Mouse (Mus musculus) heart, embryonic 15.5 days (tissue): ENCODE results near the gene Prkca. TPM values are rescaled to one million over a fixed set of nuclear protein-coding genes. Genes with fewer than 3 reads are reported as not detected.
A peak's percentile ranks its signal among the peaks of the same experiment; 100 is the strongest.

ENCODE experiments used
- ATAC-seq: fragments of 200-750 bp; cut with Nextera tagmentation; replicated peaks from 2 replicates; pipeline ENCODE4 v1.8.0; 2017; ENCODE audit warnings: low read depth, moderate TSS enrichment; ENCODE audit not compliant: insufficient number of reproducible peaks, insufficient read depth, low FRiP score
- H3K27ac ChIP-seq: fragments of 300-500 bp; sonication (generic); 2 replicates; pipeline ENCODE4 v1.5.1; 2015; ENCODE audit warnings: mild to moderate bottlenecking, inconsistent platforms
- H3K27me3 ChIP-seq: fragments of 300-500 bp; sonication (generic); 2 replicates; pipeline ENCODE4 v1.6.1; 2015; ENCODE audit warnings: inconsistent platforms
- H3K36me3 ChIP-seq: fragments of 300-500 bp; sonication (generic); 2 replicates; pipeline ENCODE4 v1.6.1; 2015; ENCODE audit warnings: mild to moderate bottlenecking, inconsistent platforms
- H3K4me1 ChIP-seq: fragments of 300-500 bp; sonication (generic); replicated peaks from 2 replicates; pipeline ENCODE4 v1.6.1; 2015; ENCODE audit warnings: inconsistent platforms
- H3K4me2 ChIP-seq: fragments of 300-500 bp; sonication (generic); 2 replicates; pipeline ENCODE4 v1.6.1; 2015; ENCODE audit warnings: inconsistent platforms, mild to moderate bottlenecking, moderate library complexity
- H3K4me3 ChIP-seq: fragments of 300-500 bp; sonication (generic); 2 replicates; pipeline ENCODE4 v1.5.1; 2015; ENCODE audit warnings: mild to moderate bottlenecking, inconsistent platforms
- H3K9ac ChIP-seq: fragments of 300-500 bp; sonication (generic); 2 replicates; pipeline ENCODE4 v1.6.1; 2015; ENCODE audit warnings: mild to moderate bottlenecking, inconsistent platforms
- H3K9me3 ChIP-seq: fragments of 300-500 bp; sonication (generic); replicated peaks from 2 replicates; pipeline ENCODE4 v1.6.1; 2016; ENCODE audit warnings: inconsistent platforms
- WGBS: fragments of 180-500 bp; shearing (Covaris S2); methylation state at CpG from one replicate; pipeline ENCODE4 v1.1.7; 2015; ENCODE audit warnings: mixed read lengths; 5-methylcytosine and 5-hydroxymethylcytosine counted together
- polyA plus RNA-seq: library from polyadenylated mRNA; unstranded; fragments of >200 nt; fragmentation: Nextera tagmentation; extraction: Ambion mirVana; gene quantifications from 2 replicates; pipeline ENCODE4 v1.2.1, GENCODE M21; 2015

Gene Prkca
- polyA plus RNA-seq, 1 experiment from 2014 or later, result 13.7 TPM

GRCm38 (mm10) chr11:108294305-108294813 is 49.4 kb downstream of the Prkca start:
- H3K9me3 ChIP-seq, result no peaks in the 10 kb centered on the region
- H3K36me3 ChIP-seq, result no peaks in the 10 kb centered on the region
- no peaks in the 10 kb centered on the region; the same call in 1 of the 2 replicates for H3K4me1 ChIP-seq
- H3K4me3 ChIP-seq, result no peak overlapping the region
- H3K27ac ChIP-seq, result no peak overlapping the region
- 91% methylated on average over 12 of the region's 12 CpGs for WGBS
- no peak overlapping the region for H3K4me2 ChIP-seq
- no peak for ATAC-seq
- no peaks in the 10 kb centered on the region for H3K27me3 ChIP-seq
- H3K9ac ChIP-seq, result no peak overlapping the region

GRCm38 (mm10) chr11:108293843-108294242 is 49.9 kb downstream of the Prkca start:
- Histone ChIP-seq H3K27me3 (no peaks in the 10 kb centered on the region), H3K9ac (no peak overlapping the region), H3K36me3 (no peaks in the 10 kb centered on the region), H3K4me2 (no peak overlapping the region), H3K27ac (no peak overlapping the region), H3K4me3 (no peak overlapping the region), H3K9me3 (no peaks in the 10 kb centered on the region), H3K4me1 (no peaks in the 10 kb centered on the region; the same call in 1 of the 2 replicates)
- ATAC-seq, result no peak
- 64% methylated on average over 3 of the region's 3 CpGs for WGBS

GRCm38 (mm10) chr11:108289192-108289591 is 54.5 kb downstream of the Prkca start:
- no peaks in the 10 kb centered on the region for H3K27me3 ChIP-seq
- H3K4me2 ChIP-seq, result no peak overlapping the region
- no peak overlapping the region for H3K27ac ChIP-seq
- H3K4me1 ChIP-seq, result peaks cover 19% of the 10 kb centered on the region
- no peaks in the 10 kb centered on the region for H3K9me3 ChIP-seq
- 87% methylated on average over 5 of the region's 5 CpGs for WGBS
- H3K9ac ChIP-seq, result no peak overlapping the region
- no peak for ATAC-seq
- no peak overlapping the region for H3K4me3 ChIP-seq
- no peaks in the 10 kb centered on the region for H3K36me3 ChIP-seq

- Histone ChIP-seq H3K4me1 (peaks cover 26% of the 10 kb centered on the region), H3K36me3 (no peaks in the 10 kb centered on the region), H3K27ac (peak overlapping the region; percentile 43), H3K4me3 (no peak overlapping the region), H3K9me3 (no peaks in the 10 kb centered on the region), H3K27me3 (no peaks in the 10 kb centered on the region), H3K9ac (no peak overlapping the region), H3K4me2 (0 out of 2 replicates have a peak overlapping the region, but pooled peaks have one; percentile 13)
- WGBS, result 24% methylated on average over 2 of the region's 2 CpGs
- no peak for ATAC-seq
Measured at GRCm38 (mm10) chr11:108287321-108287720, 56.4 kb downstream of the Prkca start.

GRCm38 (mm10) chr11:108285046-108285445 is 58.7 kb downstream of the Prkca start:
- no peaks in the 10 kb centered on the region for H3K36me3 ChIP-seq
- H3K27ac ChIP-seq, result no peak overlapping the region
- no peak overlapping the region for H3K9ac ChIP-seq
- WGBS, result 66% methylated on average over 5 of the region's 5 CpGs
- H3K4me2 ChIP-seq, result no peak overlapping the region
- H3K4me1 ChIP-seq, result peaks cover 31% of the 10 kb centered on the region
- no peak overlapping the region for H3K4me3 ChIP-seq
- no peak for ATAC-seq
- H3K27me3 ChIP-seq, result no peaks in the 10 kb centered on the region
- H3K9me3 ChIP-seq, result no peaks in the 10 kb centered on the region

GRCm38 (mm10) chr11:108282850-108283459 is 60.8 kb downstream of the Prkca start:
- WGBS, result 17% methylated on average over 1 of the region's 1 CpGs
- no peak; the same call in 1 of the 2 replicates for ATAC-seq

GRCm38 (mm10) chr11:108279748-108280373 is 63.9 kb downstream of the Prkca start:
- H3K4me2 ChIP-seq, result no peak overlapping the region
- no peak overlapping the region for H3K9ac ChIP-seq
- peaks cover 26% of the 10 kb centered on the region for H3K4me1 ChIP-seq
- H3K27me3 ChIP-seq, result no peaks in the 10 kb centered on the region
- 97% methylated on average over 1 of the region's 1 CpGs for WGBS
- H3K4me3 ChIP-seq, result no peak overlapping the region
- no peaks in the 10 kb centered on the region for H3K36me3 ChIP-seq
- ATAC-seq, result peak; percentile 50; the same call in 1 of the 2 replicates
- H3K9me3 ChIP-seq, result no peaks in the 10 kb centered on the region
- H3K27ac ChIP-seq, result no peak overlapping the region

More at GRCm38 (mm10) chr11:108282850-108283459, 60.8 kb downstream of the Prkca start:
- H3K4me1 ChIP-seq, result peaks cover 35% of the 10 kb centered on the region
- no peak overlapping the region for H3K4me2 ChIP-seq
- H3K36me3 ChIP-seq, result no peaks in the 10 kb centered on the region
- H3K27me3 ChIP-seq, result no peaks in the 10 kb centered on the region
- peak overlapping the region; percentile 26; the same call in 1 of the 2 replicates for H3K27ac ChIP-seq
- H3K9me3 ChIP-seq, result no peaks in the 10 kb centered on the region
- no peak overlapping the region for H3K4me3 ChIP-seq
- no peak overlapping the region for H3K9ac ChIP-seq

GRCm38 (mm10) chr11:108277096-108277495 is 66.6 kb downstream of the Prkca start:
- no peak for ATAC-seq
- no peaks in the 10 kb centered on the region for H3K9me3 ChIP-seq
- H3K9ac ChIP-seq, result no peak overlapping the region

GRCm38 (mm10) chr11:108276148-108276547 is 67.6 kb downstream of the Prkca start:
- 73% methylated on average over 2 of the region's 2 CpGs for WGBS
- peaks cover 41% of the 10 kb centered on the region for H3K4me1 ChIP-seq
- H3K4me3 ChIP-seq, result no peak overlapping the region

More at GRCm38 (mm10) chr11:108277096-108277495, 66.6 kb downstream of the Prkca start:
- no peaks in the 10 kb centered on the region for H3K36me3 ChIP-seq
- H3K4me3 ChIP-seq, result no peak overlapping the region
- H3K4me2 ChIP-seq, result no peak overlapping the region
- 83% methylated on average over 8 of the region's 8 CpGs for WGBS
- H3K4me1 ChIP-seq, result peaks cover 32% of the 10 kb centered on the region
- no peaks in the 10 kb centered on the region for H3K27me3 ChIP-seq
- H3K27ac ChIP-seq, result no peak overlapping the region

GRCm38 (mm10) chr11:108274046-108274445 is 69.7 kb downstream of the Prkca start:
- H3K9ac ChIP-seq, result no peak overlapping the region
- H3K4me3 ChIP-seq, result no peak overlapping the region
- H3K36me3 ChIP-seq, result no peaks in the 10 kb centered on the region
- WGBS, result 40% methylated on average over 7 of the region's 7 CpGs
- no peaks in the 10 kb centered on the region for H3K9me3 ChIP-seq
- peaks cover 43% of the 10 kb centered on the region for H3K4me1 ChIP-seq
- no peaks in the 10 kb centered on the region for H3K27me3 ChIP-seq
- ATAC-seq, result no peak
- H3K4me2 ChIP-seq, result no peak overlapping the region
- no peak overlapping the region; the same call in 1 of the 2 replicates for H3K27ac ChIP-seq

More at GRCm38 (mm10) chr11:108276148-108276547, 67.6 kb downstream of the Prkca start:
- no peaks in the 10 kb centered on the region for H3K36me3 ChIP-seq
- H3K27me3 ChIP-seq, result no peaks in the 10 kb centered on the region
- H3K27ac ChIP-seq, result no peak overlapping the region
- H3K4me2 ChIP-seq, result no peak overlapping the region
- no peaks in the 10 kb centered on the region for H3K9me3 ChIP-seq
- no peak overlapping the region for H3K9ac ChIP-seq
- no peak for ATAC-seq

GRCm38 (mm10) chr11:108273415-108273965 is 70.2 kb downstream of the Prkca start:
- no peak overlapping the region for H3K4me3 ChIP-seq
- ATAC-seq, result no peak
- H3K27ac ChIP-seq, result no peak overlapping the region
- WGBS, result 88% methylated on average over 12 of the region's 12 CpGs
- H3K9me3 ChIP-seq, result no peaks in the 10 kb centered on the region
- peaks cover 48% of the 10 kb centered on the region for H3K4me1 ChIP-seq
- no peak overlapping the region for H3K4me2 ChIP-seq
- H3K27me3 ChIP-seq, result no peaks in the 10 kb centered on the region
- H3K36me3 ChIP-seq, result no peaks in the 10 kb centered on the region
- no peak overlapping the region for H3K9ac ChIP-seq
